Mouse (Mus musculus): ENCODE measurements around the gene Card9.

GRCm38 (mm10) chr2:26313394-26313793 is 47.3 kb downstream of the Card9 start:
- TF ChIP-seq GATA1 (IDR thresholded peaks at IDR 0.05; ENCODE audit: low read length): no peak
- no peak for TF ChIP-seq TAL1 (IDR thresholded peaks at IDR 0.05; ENCODE audit: low read length)
